Mouse (Mus musculus) liver, postnatal 0 days (tissue): ENCODE measurements around the gene Scn4a. TPM values are rescaled to one million over a fixed set of nuclear protein-coding genes. Genes with fewer than 3 reads are reported as not detected.

Experiments
- ATAC-seq: fragments of 200-750 bp; cut with Nextera tagmentation; 2 replicates; pipeline ENCODE4 v1.8.0; 2017; ENCODE audit warnings: mild to moderate bottlenecking, moderate library complexity
- DNase-seq: peaks from one replicate; pipeline ENCODE4 v3.0.0-alpha.2; 2016
- H3K27ac ChIP-seq: fragments of 300-500 bp; sonication (generic); 2 replicates; pipeline ENCODE4 v1.5.1; 2014; ENCODE audit warnings: antibody characterized with exemption, moderate library complexity, mild to moderate bottlenecking, low read depth
- H3K27me3 ChIP-seq: fragments of 300-500 bp; sonication (generic); 2 replicates; pipeline ENCODE4 v1.6.1; 2014; ENCODE audit warnings: low read length, control low read depth, mixed read lengths; ENCODE audit not compliant: insufficient read depth
- H3K36me3 ChIP-seq: fragments of 300-500 bp; sonication (generic); replicated peaks from 2 replicates; pipeline ENCODE4 v1.6.1; 2014; ENCODE audit warnings: mild to moderate bottlenecking, control low read depth, low read length, moderate library complexity, mixed read lengths; ENCODE audit not compliant: insufficient read depth
- H3K4me1 ChIP-seq: fragments of 300-500 bp; sonication (generic); 2 replicates; pipeline ENCODE4 v1.6.1; 2014; ENCODE audit warnings: antibody characterized with exemption, mild to moderate bottlenecking, control low read depth; ENCODE audit not compliant: insufficient read depth
- H3K4me2 ChIP-seq: fragments of 300-500 bp; sonication (generic); 2 replicates; pipeline ENCODE4 v1.6.1; 2014; ENCODE audit warnings: low read depth, mild to moderate bottlenecking, low read length, moderate library complexity, mixed read lengths
- H3K4me3 ChIP-seq: fragments of 300-500 bp; sonication (generic); 2 replicates; pipeline ENCODE4 v1.5.1; 2014; ENCODE audit warnings: low read depth, low read length
- H3K9ac ChIP-seq: fragments of 300-500 bp; sonication (generic); replicated peaks from 2 replicates; pipeline ENCODE4 v1.6.1; 2014; ENCODE audit warnings: mild to moderate bottlenecking, moderate library complexity
- H3K9me3 ChIP-seq: fragments of 300-500 bp; sonication (generic); 2 replicates; pipeline ENCODE4 v1.6.1; 2016; ENCODE audit warnings: mild to moderate bottlenecking, control low read depth, low read length, mixed read lengths
- CTCF ChIP-seq: sonication (generic); IDR thresholded peaks from 2 replicates; pipeline ENCODE4 v1.5.1; 2016; ENCODE audit warnings: antibody characterized with exemption, low read depth
- EP300 ChIP-seq: IDR thresholded peaks from 2 replicates; pipeline ENCODE4 v1.6.1; 2016; ENCODE audit warnings: antibody characterized with exemption, low read depth, mild to moderate bottlenecking
- WGBS: fragments of 180-500 bp; shearing (Covaris S2); extraction: QIAGEN DNeasy Blood & Tissue Kit; methylation state at CpG from one replicate; pipeline ENCODE4 v1.1.7; 2014; ENCODE audit not compliant: insufficient replicate concordance; 5-methylcytosine and 5-hydroxymethylcytosine counted together
- polyA plus RNA-seq: library from polyadenylated mRNA; unstranded; fragments of >200 nt; fragmentation: Nextera tagmentation; extraction: Ambion mirVana; gene quantifications from 2 replicates; pipeline ENCODE4 v1.2.1, GENCODE M21; 2015

Gene Scn4a
- polyA plus RNA-seq, 1 experiment from 2014 or later: 0.06 TPM

DNA sequence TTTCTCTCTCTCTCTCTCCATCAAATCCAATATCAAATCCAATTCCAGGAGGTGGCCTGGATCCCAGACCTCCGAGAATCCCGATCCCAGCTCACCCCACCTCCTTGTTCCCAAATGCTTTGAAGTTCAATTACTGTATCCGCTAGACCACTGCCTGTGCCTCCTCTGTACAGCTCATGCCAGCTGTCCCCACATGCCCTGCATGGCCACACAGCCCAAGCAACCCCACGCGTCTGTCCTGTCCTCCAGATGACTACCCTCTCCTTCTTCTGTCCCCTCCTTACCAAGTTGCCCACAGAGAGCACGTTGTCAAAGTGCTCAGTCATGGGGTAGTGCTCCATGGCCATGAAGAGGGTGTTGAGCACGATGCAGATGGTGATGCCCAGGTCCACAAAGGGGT, 14.2 kb downstream of the Scn4a start:
- TF ChIP-seq EP300: no peak
- TF ChIP-seq CTCF: no peak
- WGBS: 80% methylated on average over 7 of the region's 7 CpGs

DNA sequence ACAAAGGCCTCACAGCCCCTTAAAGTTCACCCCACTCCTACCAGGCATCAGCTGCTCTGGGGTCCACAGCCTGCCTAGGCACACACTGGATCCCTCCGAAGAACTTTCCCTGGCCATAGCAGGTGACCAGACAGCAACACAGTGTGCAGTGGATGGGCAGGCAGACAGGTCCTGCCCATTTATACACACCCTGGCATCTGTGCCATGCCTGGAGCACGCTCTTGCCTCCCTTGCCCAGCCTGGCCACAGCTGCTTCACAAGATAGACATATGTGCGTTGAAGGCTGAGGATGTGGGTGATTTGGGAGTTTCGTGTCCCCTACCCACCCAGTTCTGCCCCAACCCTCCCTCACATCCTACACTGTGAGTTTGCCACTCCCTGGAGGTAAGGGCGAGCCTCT, 15.1 kb downstream of the Scn4a start:
- Histone ChIP-seq H3K27ac (no peak overlapping the region), H3K4me3 (no peak overlapping the region), H3K27me3 (no peaks in the 10 kb centered on the region), H3K9ac (no peak overlapping the region), H3K9me3 (no peaks in the 10 kb centered on the region), H3K4me1 (no peaks in the 10 kb centered on the region), H3K4me2 (no peak overlapping the region), H3K36me3 (no peaks in the 10 kb centered on the region)
- DNase-seq (no peak), ATAC-seq (no peak)
- no peak for TF ChIP-seq CTCF
- TF ChIP-seq EP300: no peak
- 73% methylated on average over 5 of the region's 5 CpGs for WGBS

More for the DNA sequence above, 14.2 kb downstream of the Scn4a start:
- H3K4me2 ChIP-seq: no peak overlapping the region
- ATAC-seq (no peak), DNase-seq (no peak)
- no peaks in the 10 kb centered on the region for H3K4me1 ChIP-seq
- H3K36me3 ChIP-seq: no peaks in the 10 kb centered on the region
- H3K27ac ChIP-seq: no peak overlapping the region
- H3K4me3 ChIP-seq: no peak overlapping the region
- no peak overlapping the region for H3K9ac ChIP-seq
- H3K9me3 ChIP-seq: no peaks in the 10 kb centered on the region
- no peaks in the 10 kb centered on the region for H3K27me3 ChIP-seq

- 14% methylated on average over 2 of the region's 2 CpGs for WGBS
These were observed 19.0 kb downstream of the Scn4a start for GRCm38 (mm10) chr11:106334066-106334465.

GRCm38 (mm10) chr11:106332458-106332857, 20.6 kb downstream of the Scn4a start:
- H3K9me3 ChIP-seq: no peaks in the 10 kb centered on the region
- WGBS: 40% methylated on average over 4 of the region's 4 CpGs
- no peak overlapping the region for H3K9ac ChIP-seq
- no peak overlapping the region for H3K27ac ChIP-seq
- no peak for TF ChIP-seq CTCF
- no peak for TF ChIP-seq EP300
- no peak for ATAC-seq
- peaks cover 8% of the 10 kb centered on the region for H3K4me1 ChIP-seq
- H3K36me3 ChIP-seq: no peaks in the 10 kb centered on the region
- DNase-seq: no peak
- H3K4me3 ChIP-seq: no peak overlapping the region
- H3K4me2 ChIP-seq: no peak overlapping the region
- no peaks in the 10 kb centered on the region for H3K27me3 ChIP-seq

More at GRCm38 (mm10) chr11:106334066-106334465, 19.0 kb downstream of the Scn4a start:
- Histone ChIP-seq H3K4me2 (no peak overlapping the region), H3K4me1 (peaks cover 5% of the 10 kb centered on the region), H3K4me3 (no peak overlapping the region), H3K36me3 (no peaks in the 10 kb centered on the region), H3K27me3 (no peaks in the 10 kb centered on the region), H3K9ac (no peak overlapping the region), H3K27ac (no peak overlapping the region), H3K9me3 (no peaks in the 10 kb centered on the region)
- ATAC-seq (no peak), DNase-seq (no peak)
- no peak for TF ChIP-seq CTCF
- no peak for TF ChIP-seq EP300

DNA sequence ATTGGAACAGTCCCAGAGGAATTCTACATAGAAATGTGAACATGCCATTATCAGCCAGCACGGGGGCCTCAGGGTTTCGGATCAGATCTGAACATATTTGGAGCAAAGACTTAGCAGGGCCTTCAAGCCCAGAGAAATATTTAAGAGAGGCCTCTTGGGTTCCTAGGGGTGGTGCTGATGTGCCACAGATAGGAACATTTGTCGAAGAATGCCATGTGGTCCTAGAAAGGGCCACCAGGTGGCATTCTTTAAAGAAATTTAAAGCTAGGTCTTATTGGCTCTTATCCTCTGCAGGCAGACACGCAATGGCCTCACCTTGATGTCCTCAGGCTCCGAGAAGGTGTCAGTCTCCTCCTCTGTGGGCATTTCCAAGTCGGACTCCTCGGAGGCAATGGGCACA, 23.4 kb downstream of the Scn4a start:
- H3K9ac ChIP-seq: no peak overlapping the region
- no peak overlapping the region for H3K4me2 ChIP-seq
- DNase-seq (peak; percentile 63), ATAC-seq (no peak; the same call in 1 of the 2 replicates)
- H3K9me3 ChIP-seq: no peaks in the 10 kb centered on the region
- H3K27ac ChIP-seq: no peak overlapping the region
- H3K36me3 ChIP-seq: no peaks in the 10 kb centered on the region
- no peak overlapping the region for H3K4me3 ChIP-seq
- no peaks in the 10 kb centered on the region for H3K27me3 ChIP-seq
- TF ChIP-seq CTCF (peak; percentile 66), EP300 (no peak)
- 37% methylated on average over 7 of the region's 7 CpGs for WGBS
- peaks cover 14% of the 10 kb centered on the region for H3K4me1 ChIP-seq

DNA sequence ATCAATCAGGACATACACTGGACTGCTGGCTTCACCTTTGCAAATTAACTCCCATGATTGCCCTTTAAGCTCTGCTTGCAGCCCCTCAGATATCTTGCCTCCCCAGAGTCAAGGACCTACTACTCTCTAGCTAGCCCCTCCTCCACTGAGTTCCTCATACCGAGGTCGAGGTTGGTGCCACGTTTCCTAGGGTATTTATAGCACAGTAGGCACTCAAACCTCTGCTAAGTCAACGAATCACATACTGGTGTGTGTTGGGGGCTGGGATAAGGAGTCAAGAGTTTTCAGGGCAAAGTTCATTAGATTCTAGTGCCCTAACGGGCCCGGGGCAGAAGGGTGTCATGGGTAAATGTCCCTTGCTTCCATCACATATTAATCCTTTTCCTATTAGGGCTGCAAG, 24.0 kb downstream of the Scn4a start:
- H3K9me3 ChIP-seq: no peaks in the 10 kb centered on the region
- no peak overlapping the region for H3K9ac ChIP-seq
- H3K4me1 ChIP-seq: peaks cover 14% of the 10 kb centered on the region
- peak; percentile 33; the same call in 1 of the 2 replicates for ATAC-seq
- 17% methylated on average over 6 of the region's 6 CpGs for whole genome bisulfite sequencing
- no peaks in the 10 kb centered on the region for H3K27me3 ChIP-seq
- no peak overlapping the region for H3K4me3 ChIP-seq
- no peak for TF ChIP-seq CTCF
- DNase-seq: no peak
- no peaks in the 10 kb centered on the region for H3K36me3 ChIP-seq
- no peak overlapping the region for H3K27ac ChIP-seq
- no peak overlapping the region for H3K4me2 ChIP-seq

GRCm38 (mm10) chr11:106328521-106328920, 24.6 kb downstream of the Scn4a start:
- 55% methylated on average over 5 of the region's 5 CpGs for whole genome bisulfite sequencing
- ATAC-seq: no peak

More at GRCm38 (mm10) chr11:106328521-106328920, 24.6 kb downstream of the Scn4a start:
- Histone ChIP-seq H3K9ac (no peak overlapping the region), H3K27me3 (no peaks in the 10 kb centered on the region), H3K4me1 (peaks cover 14% of the 10 kb centered on the region), H3K27ac (no peak overlapping the region), H3K9me3 (no peaks in the 10 kb centered on the region), H3K4me2 (no peak overlapping the region), H3K36me3 (no peaks in the 10 kb centered on the region), H3K4me3 (no peak overlapping the region)
- DNase-seq: no peak
- TF ChIP-seq CTCF (no peak), EP300 (no peak)
